Mouse (Mus musculus) erythroid progenitor cell, adult 5-6 weeks (primary cell): ENCODE measurements at regions not wholly inside any gene's neighbourhood (a gene's known extent, or its start where the extent isn't known, plus 50 kb on each side); places are given as distances from the start of the nearest gene placed in this dataset.

Experiments
- ATAC-seq: replicated peaks from 2 replicates; pipeline ENCODE4 v1.8.0; 2016; ENCODE audit warnings: moderate number of reproducible peaks, mild to moderate bottlenecking, moderate TSS enrichment, inconsistent platforms; ENCODE audit not compliant: poor library complexity, low FRiP score, severe bottlenecking

DNA sequence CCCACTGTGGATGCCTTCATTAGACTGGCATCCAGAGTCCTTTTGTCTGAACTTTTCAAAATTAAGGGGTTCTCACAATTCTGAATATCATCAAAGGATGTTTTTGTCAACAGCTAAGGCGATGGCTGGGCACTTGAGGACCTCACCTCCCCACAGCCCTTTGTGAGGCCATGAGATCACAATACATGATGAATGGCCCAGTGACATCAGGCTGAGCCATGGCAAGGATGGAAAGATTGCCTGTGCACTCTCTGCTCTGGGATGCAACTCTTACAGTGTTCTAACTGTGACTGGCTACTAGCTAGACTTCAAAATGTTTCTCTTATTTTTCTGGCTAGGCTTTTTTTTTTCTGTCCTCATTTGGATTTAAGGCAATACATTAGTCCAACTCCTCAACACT, 304.8 kb downstream of the Tbc1d1 start:
- no peak for ATAC-seq

DNA sequence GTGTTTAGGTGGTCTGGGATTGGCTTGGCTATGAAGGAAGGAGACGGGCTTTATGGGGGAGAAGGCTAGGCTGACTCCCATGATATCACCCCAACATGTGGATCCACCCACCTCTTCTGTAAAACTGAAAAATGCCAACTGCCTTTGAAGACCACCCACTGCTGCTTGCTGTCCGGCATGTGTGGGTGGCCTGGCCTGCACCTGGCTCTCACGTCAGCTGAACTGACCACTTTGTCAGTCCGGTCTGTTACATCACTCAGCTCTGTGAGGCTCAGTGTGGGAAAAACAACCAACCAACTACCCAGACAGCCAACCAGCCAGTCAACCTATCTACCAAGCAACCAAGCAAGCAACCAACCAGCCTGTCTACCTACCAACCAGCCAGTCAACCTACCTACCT, 305.5 kb downstream of the Tbc1d1 start:
- no peak for ATAC-seq

GRCm38 (mm10) chr5:64462411-64462810, 306.3 kb downstream of the Tbc1d1 start:
- no peak for ATAC-seq

GRCm38 (mm10) chr5:64463570-64463969, 307.5 kb downstream of the Tbc1d1 start:
- no peak for ATAC-seq

GRCm38 (mm10) chr5:64466320-64466719, 310.2 kb downstream of the Tbc1d1 start:
- peak; percentile 66 for ATAC-seq

GRCm38 (mm10) chr5:64467856-64468255, 311.8 kb downstream of the Tbc1d1 start:
- no peak for ATAC-seq

GRCm38 (mm10) chr5:64468307-64468706, 312.2 kb downstream of the Tbc1d1 start:
- ATAC-seq: no peak

DNA sequence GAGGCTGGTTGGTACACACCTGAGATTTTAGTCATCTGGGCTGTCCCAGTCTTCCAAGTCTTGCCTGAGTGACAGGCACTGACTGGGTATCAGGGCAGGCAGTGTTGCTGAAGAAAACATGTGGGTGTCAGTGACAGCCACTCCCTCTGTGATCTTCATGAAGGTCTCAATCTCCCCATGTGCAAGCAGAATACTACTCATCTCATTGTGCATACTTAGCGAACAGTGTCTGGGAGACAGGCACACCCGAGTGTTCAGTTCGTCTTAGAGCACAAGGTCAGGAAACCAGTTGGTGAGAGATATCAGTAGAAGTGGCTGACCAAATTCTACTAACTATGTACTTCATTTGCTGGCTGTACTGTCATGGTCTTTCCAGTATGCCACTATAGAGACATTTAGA, 315.9 kb downstream of the Tbc1d1 start:
- ATAC-seq: no peak

GRCm38 (mm10) chr5:64472415-64472814, 316.3 kb downstream of the Tbc1d1 start:
- no peak for ATAC-seq

DNA sequence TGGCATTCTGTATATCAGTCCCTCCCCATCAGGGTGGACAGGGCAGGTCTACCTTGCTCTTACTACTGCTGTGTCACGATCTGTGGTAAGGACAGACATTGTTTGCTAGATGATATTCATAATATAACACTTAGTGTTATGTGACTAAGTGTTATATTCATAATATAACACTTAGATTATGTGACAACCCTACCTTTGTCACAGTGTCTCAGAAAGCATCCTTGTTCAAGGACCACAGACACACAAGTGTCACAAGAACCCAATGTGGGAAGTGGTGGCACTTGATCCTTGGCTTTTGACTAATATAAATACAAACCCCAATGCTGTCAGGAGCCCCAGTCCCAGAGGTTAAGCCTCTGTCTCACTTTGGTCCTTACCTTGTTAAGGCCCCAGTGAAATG, 318.8 kb downstream of the Tbc1d1 start:
- ATAC-seq: no peak

DNA sequence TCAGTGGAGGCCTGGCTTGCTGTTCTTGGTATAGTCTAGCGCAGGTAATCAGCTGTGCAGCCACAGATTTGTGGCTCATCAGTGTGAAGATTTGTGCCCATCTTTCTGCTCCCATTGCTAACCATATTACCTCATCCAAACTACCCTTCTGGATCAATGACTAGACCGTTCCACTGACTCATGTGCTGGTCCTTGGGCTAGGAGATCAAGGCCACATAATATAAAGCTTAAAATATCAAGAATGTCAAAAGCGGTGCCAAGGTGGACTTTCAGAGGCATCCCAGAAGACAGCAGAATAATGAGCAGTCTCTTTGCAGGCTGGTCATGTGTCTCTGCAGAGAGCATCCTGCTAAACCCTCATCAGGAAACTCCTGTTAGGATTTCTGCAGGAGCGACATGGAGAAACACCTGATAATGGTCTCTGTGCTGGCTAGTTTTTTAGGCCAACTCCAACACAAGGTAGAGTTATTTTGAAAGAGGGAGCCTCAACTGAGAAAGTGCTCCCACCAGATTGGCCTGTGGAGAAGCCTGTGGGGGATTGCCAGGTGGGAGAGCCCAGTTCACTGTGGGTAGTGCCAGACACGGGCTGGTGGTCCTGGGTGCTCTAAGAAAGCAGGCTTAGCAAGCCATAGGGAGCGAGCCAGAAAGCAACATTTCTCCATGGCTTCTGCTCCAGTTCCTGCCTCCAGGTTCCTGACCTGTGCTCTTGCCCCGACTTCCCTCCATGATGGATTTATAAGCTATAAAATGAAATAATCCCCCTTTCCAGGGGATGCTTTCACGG, 319.8 kb downstream of the Tbc1d1 start:
- ATAC-seq: no peak

- ATAC-seq: no peak
Measured at GRCm38 (mm10) chr5:64476641-64477369, 320.7 kb downstream of the Tbc1d1 start.

DNA sequence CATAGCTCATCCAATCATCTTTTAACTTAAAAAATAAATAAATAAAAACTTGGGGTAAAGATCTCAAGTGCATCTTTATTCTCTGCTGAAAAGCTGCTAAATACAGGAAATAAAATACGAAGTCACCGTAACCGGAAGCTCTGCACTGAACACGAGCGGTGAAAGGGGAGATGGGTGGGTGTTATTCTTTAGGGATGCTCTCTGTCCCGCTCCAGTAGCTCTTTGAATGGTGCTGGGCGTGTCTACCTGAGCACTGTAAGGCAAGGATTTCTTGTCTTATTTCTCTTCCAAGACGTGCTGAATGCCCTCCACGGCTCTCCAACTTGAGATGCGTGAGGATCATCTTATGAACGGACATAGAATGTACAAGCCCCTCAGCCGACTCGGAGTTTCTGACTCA, 322.0 kb downstream of the Tbc1d1 start:
- no peak for ATAC-seq

- no peak for ATAC-seq
Measured at GRCm38 (mm10) chr5:64478599-64479214, 322.6 kb downstream of the Tbc1d1 start.

GRCm38 (mm10) chr5:64479315-64479714, 323.2 kb downstream of the Tbc1d1 start:
- no peak for ATAC-seq

DNA sequence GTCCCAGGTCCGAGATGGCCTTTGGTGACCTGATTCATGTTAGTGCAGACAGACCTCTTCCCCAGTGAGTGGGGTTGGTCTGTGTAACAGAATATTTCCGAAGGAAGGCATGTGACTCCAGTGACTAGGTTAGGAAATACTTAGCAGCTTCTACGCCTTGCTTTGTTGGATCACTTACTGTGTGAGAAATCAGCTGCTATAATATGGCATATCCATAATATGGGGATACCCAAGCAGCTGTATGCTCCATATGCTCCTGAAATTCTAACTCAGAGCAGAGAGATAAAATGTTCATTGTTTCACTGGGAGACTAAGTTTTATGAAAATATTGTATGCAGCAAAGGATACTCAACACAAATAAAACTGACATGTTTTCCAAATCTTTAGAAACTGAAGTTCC, 318.1 kb upstream of the Klf3 start:
- no peak for ATAC-seq

- no peak for ATAC-seq
Measured at GRCm38 (mm10) chr5:64485856-64486255, 317.3 kb upstream of the Klf3 start.

- no peak for ATAC-seq
Measured at GRCm38 (mm10) chr5:64486761-64487160, 316.4 kb upstream of the Klf3 start.

DNA sequence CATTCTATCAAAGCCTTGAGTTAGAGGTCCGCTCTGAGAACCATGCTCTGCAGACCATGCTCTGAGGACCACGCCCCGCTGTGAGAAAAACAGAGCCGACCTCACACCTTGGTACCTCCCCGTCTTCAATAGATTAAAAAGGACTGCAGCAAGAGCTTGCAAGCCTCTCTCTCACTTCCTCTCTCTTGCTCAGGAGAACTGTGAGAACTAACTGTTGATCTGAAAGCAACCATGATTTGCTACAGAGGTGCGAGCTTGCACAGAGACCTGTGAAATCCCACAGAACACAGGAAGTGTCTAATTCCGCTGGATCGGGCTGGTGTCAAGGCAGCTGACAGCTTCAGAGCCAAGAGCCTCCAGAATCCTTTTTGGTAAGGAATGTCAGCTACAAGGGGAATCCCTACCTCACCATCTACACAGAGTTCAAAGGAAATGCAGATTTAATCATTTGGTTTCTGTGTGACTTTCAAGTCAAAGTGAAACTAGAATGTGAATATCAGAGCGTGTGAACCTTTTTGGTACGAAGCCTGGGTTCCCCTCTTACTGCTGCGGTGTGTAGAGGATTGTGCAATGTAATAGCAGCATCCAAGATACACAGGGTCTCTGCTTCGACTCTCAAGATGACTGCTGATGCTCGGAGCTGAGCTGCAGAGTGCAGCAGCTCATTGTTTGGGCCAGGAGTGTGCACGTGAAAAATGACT, 315.3 kb upstream of the Klf3 start:
- ATAC-seq: peak; percentile 79

DNA sequence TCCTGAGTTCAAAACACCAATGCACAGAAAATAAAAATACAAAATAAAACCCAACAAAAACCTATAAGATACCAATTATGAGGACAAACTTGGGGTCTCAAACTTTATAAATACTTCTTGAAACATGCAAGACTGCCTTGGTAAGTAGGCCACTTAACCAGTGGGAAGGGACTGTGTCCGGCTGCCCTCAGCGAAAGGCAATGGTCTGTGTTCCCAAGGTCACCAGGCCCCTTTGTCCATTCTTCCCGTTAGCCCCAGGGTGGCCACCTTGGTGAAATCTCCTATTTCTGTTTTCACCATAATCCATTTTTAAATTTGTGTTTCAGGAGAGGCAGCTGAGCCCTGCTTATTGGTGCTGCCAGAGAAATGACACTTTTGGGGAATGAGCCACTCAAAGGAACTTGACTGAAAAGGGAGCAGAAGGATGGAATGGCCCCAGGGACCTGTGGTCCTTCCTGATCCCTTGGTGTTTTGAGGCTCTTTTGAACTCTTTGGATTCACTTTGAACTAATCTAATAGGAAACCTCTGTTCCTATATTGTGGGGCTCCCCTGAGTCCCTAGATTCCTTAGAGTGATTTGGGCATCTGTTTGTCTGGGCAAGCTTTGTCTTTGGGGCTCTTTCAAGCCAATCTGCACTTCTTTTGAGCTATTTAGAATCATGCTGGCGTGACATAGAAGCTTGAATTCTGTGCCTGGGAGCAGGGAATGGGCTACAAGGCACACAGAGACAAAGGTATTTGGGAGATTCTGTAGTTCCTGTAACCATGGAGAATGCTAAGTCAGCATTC, 313.3 kb upstream of the Klf3 start:
- no peak for ATAC-seq
